8 mouse cellular contexts compared by ENCODE assay signal in genomic region chr12:80462292-80462896, GRCm38 (mm10). TPM values are rescaled to one million over a fixed set of nuclear protein-coding genes. Genes with fewer than 3 reads are reported as not detected.
DNase-seq lines count a peak whose midpoint lies in the region; ATAC-seq and TF ChIP-seq lines count a peak whose summit lies in the region.
"Not testable (repeated sequence)": the region's sequence is repeated elsewhere in the genome, so short reads cannot be mapped to it uniquely, and the experiment has no call there.
"Had no signal": no experiment of that assay in that cellular context is flagged by ENCODE, and none has a peak within 500 bp of the region (broad histone marks: within the 10 kb centered on the region; RNA-seq: fewer than 3 reads in every experiment).

No protein-coding gene starts in this region.

- H3K9ac ChIP-seq in forebrain, embryonic 16.5 days (replicated peaks; ENCODE audit: low read depth, low read length) = peak overlapping the region; percentile 77; the same call in 1 of the 2 replicates
- H3K9ac ChIP-seq in hindbrain, embryonic 15.5 days = peak overlapping the region; percentile 71; the same call in 1 of the 2 replicates
- H3K9ac ChIP-seq in limb, embryonic 11.5 days (ENCODE audit: low read length) = peak overlapping the region; percentile 80; the same call in 1 of the 2 replicates

- not testable (repeated sequence) for H3K36me3 ChIP-seq in forebrain, embryonic 16.5 days (ENCODE audit: control insufficient read depth, insufficient read depth); hindbrain, embryonic 15.5 days; limb, embryonic 11.5 days (ENCODE audit: control insufficient read depth, insufficient read depth, low read length); macrophage (ENCODE audit: inconsistent target)

- not testable (repeated sequence) for H3K9me3 ChIP-seq in forebrain, embryonic 16.5 days (ENCODE audit: control insufficient read depth, low read length); hindbrain, embryonic 15.5 days; limb, embryonic 11.5 days (ENCODE audit: control insufficient read depth, low read length)

- not testable (repeated sequence) for TF ChIP-seq POLR2A in cortical plate, adult 2 months (IDR thresholded peaks at IDR 0.05; ENCODE audit: extremely low read depth, insufficient read depth, low read length)

- H3K4me2 ChIP-seq in forebrain, embryonic 16.5 days (ENCODE audit: low read length) = peak overlapping the region; percentile 93
- H3K4me2 ChIP-seq in hindbrain, embryonic 15.5 days = peak overlapping the region; percentile 91
- peak overlapping the region; percentile 46; the same call in 1 of the 2 replicates for H3K4me2 ChIP-seq in limb, embryonic 11.5 days (ENCODE audit: low read depth, severe bottlenecking)

- WGBS in forebrain, embryonic 16.5 days = 8% methylated on average over 10 of the region's 10 CpGs
- 8% methylated on average over 10 of the region's 10 CpGs for WGBS in hindbrain, embryonic 15.5 days
- WGBS in limb, embryonic 11.5 days = 9% methylated on average over 10 of the region's 10 CpGs
- WGBS in macrophage (ENCODE audit: missing documents) = 28% methylated on average over 3 of the region's 10 CpGs

- H3K4me1 ChIP-seq in cortical plate, adult 2 months (ENCODE audit: control insufficient read depth, insufficient read depth, low read length); hindbrain, embryonic 15.5 days (replicated peaks); limb, embryonic 11.5 days (ENCODE audit: control insufficient read depth, insufficient read depth, low read length): not testable (repeated sequence)
- peaks cover 10% of the 10 kb centered on the region for H3K4me1 ChIP-seq in forebrain, embryonic 16.5 days (replicated peaks; ENCODE audit: control insufficient read depth, insufficient read depth, low read length)

- DNase-seq in R1 (ENCODE audit: low read depth, low spot score) = peak; percentile 68
- peak; percentile 38 for DNase-seq in limb, embryonic 11.5 days (ENCODE audit: low spot score)
- peak; percentile 80 for DNase-seq in retina, postnatal 1 day

- H3K79me2 ChIP-seq in macrophage (ENCODE audit: inconsistent target) = not testable (repeated sequence)

- H3K4me3 ChIP-seq in cortical plate, adult 2 months (ENCODE audit: insufficient read depth, low read length) = peak overlapping the region; percentile 96; the same call in 1 of the 2 replicates
- H3K4me3 ChIP-seq in forebrain, embryonic 16.5 days (replicated peaks; ENCODE audit: low read length) = peak overlapping the region; percentile 82
- H3K4me3 ChIP-seq in hindbrain, embryonic 15.5 days = peak overlapping the region; percentile 89
- peak overlapping the region; percentile 84 for H3K4me3 ChIP-seq in limb, embryonic 11.5 days (ENCODE audit: low read depth, low read length)
- H3K4me3 ChIP-seq in macrophage (ENCODE audit: inconsistent target) = peak overlapping the region; percentile 49

- 0 out of 2 replicates have a peak, but pooled peaks have one; percentile 2 for TF ChIP-seq CTCF in cortical plate, adult 2 months (IDR thresholded peaks at IDR 0.05; ENCODE audit: extremely low read depth, insufficient read depth, low read length)

- not testable (repeated sequence) for H3K27ac ChIP-seq in cortical plate, adult 2 months (ENCODE audit: insufficient read depth, low read length); limb, embryonic 11.5 days (replicated peaks; ENCODE audit: low read depth, low read length); macrophage
- peak overlapping the region; percentile 5; the same call in 1 of the 2 replicates for H3K27ac ChIP-seq in forebrain, embryonic 16.5 days (ENCODE audit: low read length)
- peak overlapping the region; percentile 84 for H3K27ac ChIP-seq in hindbrain, embryonic 15.5 days (replicated peaks)

- H3K27me3 ChIP-seq in forebrain, embryonic 16.5 days (replicated peaks; ENCODE audit: control insufficient read depth, insufficient read depth, low read length); hindbrain, embryonic 15.5 days; limb, embryonic 11.5 days (ENCODE audit: control insufficient read depth, insufficient read depth, low read length): not testable (repeated sequence)

- not testable (repeated sequence) for ATAC-seq in forebrain, embryonic 16.5 days; hindbrain, embryonic 15.5 days (ENCODE audit: low FRiP score, low read depth); limb, embryonic 11.5 days (ENCODE audit: insufficient number of reproducible peaks, low FRiP score, low TSS enrichment, low read depth)

RNA-seq across cellular contexts. Expression of gene Exd2, which starts 0.5 kb away (rescaled TPM):
- 128 and 146 TPM in 2 replicates for polyA plus RNA-seq in cortical plate, adult 2 months (2012; rRNA removed)
- 59.3 and 71.0 TPM in 2 replicates for polyA plus RNA-seq in forebrain, embryonic 16.5 days (2015; fragmentation: Nextera tagmentation; extraction: Ambion mirVana)
- polyA plus RNA-seq in hindbrain, embryonic 15.5 days (2015; fragmentation: Nextera tagmentation; extraction: Ambion mirVana) = 51.5 and 53.7 TPM in 2 replicates
- 30.1 and 35.5 TPM in 2 replicates for polyA plus RNA-seq in limb, embryonic 11.5 days (2014; fragmentation: Nextera tagmentation; extraction: Ambion mirVana)
- 10 to 100 TPM in 24 of 26 experiments, 1 to 10 TPM in 2; 6.8 to 54.9 (median 27.1) TPM for total RNA-seq in macrophage (2018; cell fraction: chromatin; rRNA removed)
- 10 to 100 TPM in 5 of 26 experiments, 1 to 10 TPM in 21; 5.9 to 10.9 (median 8.5) TPM for total RNA-seq in macrophage (2018; cell fraction: cytosol; rRNA removed)
- total RNA-seq in macrophage (2018; cell fraction: nucleus; rRNA removed) = 10 to 100 TPM in 23 of 26 experiments, 1 to 10 TPM in 3; 6.0 to 48.9 (median 20.0) TPM
- polyA plus RNA-seq in macrophage (2018) = 6.5 to 8.1 TPM (median 6.5 TPM) in 3 replicates

RNA-seq across cellular contexts. Expression of gene Dcaf5, which starts 26.0 kb away (rescaled TPM):
- 49.4 and 51.2 TPM in 2 replicates for polyA plus RNA-seq in cortical plate, adult 2 months (2012; rRNA removed)
- 25.0 and 25.4 TPM in 2 replicates for polyA plus RNA-seq in forebrain, embryonic 16.5 days (2015; fragmentation: Nextera tagmentation; extraction: Ambion mirVana)
- 21.9 and 23.3 TPM in 2 replicates for polyA plus RNA-seq in hindbrain, embryonic 15.5 days (2015; fragmentation: Nextera tagmentation; extraction: Ambion mirVana)
- polyA plus RNA-seq in limb, embryonic 11.5 days (2014; fragmentation: Nextera tagmentation; extraction: Ambion mirVana) = 10.3 and 11.3 TPM in 2 replicates
- total RNA-seq in macrophage (2018; cell fraction: chromatin; rRNA removed) = 10 to 100 TPM in 23 of 26 experiments, 1 to 10 TPM in 3; 3.6 to 46.3 (median 31.4) TPM
- 10 to 100 TPM in 22 of 26 experiments, 1 to 10 TPM in 4; 5.5 to 23.6 (median 17.8) TPM for total RNA-seq in macrophage (2018; cell fraction: cytosol; rRNA removed)
- total RNA-seq in macrophage (2018; cell fraction: nucleus; rRNA removed) = 10 to 100 TPM in 21 of 26 experiments, 1 to 10 TPM in 5; 5.4 to 44.9 (median 24.4) TPM
- 12.4 to 17.4 TPM (median 12.8 TPM) in 3 replicates for polyA plus RNA-seq in macrophage (2018)

RNA-seq across cellular contexts. Expression of gene Galnt16, which starts 55.7 kb away (rescaled TPM):
- 30.7 and 32.5 TPM in 2 replicates for polyA plus RNA-seq in cortical plate, adult 2 months (2012; rRNA removed)
- polyA plus RNA-seq in forebrain, embryonic 16.5 days (2015; fragmentation: Nextera tagmentation; extraction: Ambion mirVana) = 22.4 and 28.5 TPM in 2 replicates
- 31.3 and 34.1 TPM in 2 replicates for polyA plus RNA-seq in hindbrain, embryonic 15.5 days (2015; fragmentation: Nextera tagmentation; extraction: Ambion mirVana)
- 2.8 and 3.3 TPM in 2 replicates for polyA plus RNA-seq in limb, embryonic 11.5 days (2014; fragmentation: Nextera tagmentation; extraction: Ambion mirVana)
- under 1 TPM in 1 of 26 experiments, not detected in 25; 0.66 TPM for total RNA-seq in macrophage (2018; cell fraction: chromatin; rRNA removed)
- total RNA-seq in macrophage (2018; cell fraction: cytosol; rRNA removed) = not detected
- not detected for total RNA-seq in macrophage (2018; cell fraction: nucleus; rRNA removed)
- polyA plus RNA-seq in macrophage (2018) = not detected in 3 replicates
- total RNA-seq: megakaryocyte, adult 5-6 weeks had no signal
